Mouse (Mus musculus): ENCODE data around the gene Gm10696. TPM values are rescaled to one million over a fixed set of nuclear protein-coding genes. Genes with fewer than 3 reads are reported as not detected.

Gm10696 gene
- total RNA-seq (2023): not detected

GRCm38 (mm10) chr3:94178093-94178492 is at the start of gene Gm10696:
Gene Gm10696, minus strand, starts transcription at chr3:94178193.

GRCm38 (mm10) chr3:94196414-94196813 is 18.4 kb upstream of the Gm10696 start, which contains the start of gene Gm5286:
Gene Gm5286, plus strand, starts transcription at chr3:94196714.

Other genes with a start within 250 kb of the Gm10696 start
- not detected for gene Gm9117, start 234.7 kb downstream of the Gm10696 start, total RNA-seq (2023)
- not detected for gene Tdpoz5, start 216.9 kb downstream of the Gm10696 start, total RNA-seq (2023)
- not detected for gene Gm9125, start 123.3 kb downstream of the Gm10696 start, total RNA-seq (2023)
- not detected for gene Gm10697, start 105.5 kb downstream of the Gm10696 start, total RNA-seq (2023)
- gene Gm5286, start 18.5 kb upstream of the Gm10696 start, total RNA-seq (2023): not detected
- not detected for gene Gm4778, start 85.8 kb upstream of the Gm10696 start, total RNA-seq (2023)
- 3.4 TPM for gene Them4, start 131.9 kb upstream of the Gm10696 start, total RNA-seq (2023)
- gene Them5, start 163.9 kb upstream of the Gm10696 start, total RNA-seq (2023): not detected
- gene C2cd4d, start 184.2 kb upstream of the Gm10696 start, total RNA-seq (2023): not detected
- 0.50 TPM for gene Rorc, start 194.6 kb upstream of the Gm10696 start, total RNA-seq (2023)
- gene Lingo4, start 220.3 kb upstream of the Gm10696 start, total RNA-seq (2023): not detected
- 4.4 TPM for gene Tdrkh, start 235.1 kb upstream of the Gm10696 start, total RNA-seq (2023)